Comparison of ENCODE assay signal across 8 mouse cellular contexts in the genomic region with DNA sequence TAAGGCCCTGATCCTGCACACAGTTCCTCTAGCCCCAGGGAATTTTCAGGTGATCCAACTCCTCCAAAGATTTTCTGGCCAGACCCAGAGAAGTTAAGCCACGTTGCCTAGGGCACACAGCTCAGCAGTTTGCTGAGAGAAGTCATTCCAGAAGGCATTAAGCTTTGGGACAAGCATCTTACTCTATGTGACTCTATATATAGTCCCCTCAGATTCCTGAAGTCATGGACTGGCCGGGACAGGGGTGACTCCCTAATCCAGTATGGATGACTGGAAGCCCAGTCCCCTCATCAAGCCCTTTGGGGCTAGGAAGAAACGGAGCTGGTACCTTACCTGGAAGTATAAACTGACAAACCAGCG. TPM values are rescaled to one million over a fixed set of nuclear protein-coding genes. Genes with fewer than 3 reads are reported as not detected.
DNase-seq lines count a peak whose midpoint lies in the region; ATAC-seq lines count a peak whose summit lies in the region.

No protein-coding gene starts in this region.

- no peaks in the 10 kb centered on the region for H3K27me3 ChIP-seq in neural tube, embryonic 11.5 days (ENCODE audit: control insufficient read depth, insufficient read depth, low read length)
- H3K27me3 ChIP-seq in limb, embryonic 12.5 days, result no peaks in the 10 kb centered on the region
- no peaks in the 10 kb centered on the region for H3K27me3 ChIP-seq in stomach, embryonic 14.5 days (ENCODE audit: control insufficient read depth, insufficient read depth, low read length)

- H3K4me2 ChIP-seq in neural tube, embryonic 11.5 days (ENCODE audit: low read depth), result peak overlapping the region; percentile 76
- H3K4me2 ChIP-seq in limb, embryonic 12.5 days, result peak overlapping the region; percentile 78
- peak overlapping the region; percentile 76 for H3K4me2 ChIP-seq in stomach, embryonic 14.5 days (replicated peaks; ENCODE audit: low read depth, low read length)

- peak overlapping the region; percentile 85 for H3K9ac ChIP-seq in neural tube, embryonic 11.5 days (ENCODE audit: low read length)
- peak overlapping the region; percentile 93 for H3K9ac ChIP-seq in limb, embryonic 12.5 days (replicated peaks)
- H3K9ac ChIP-seq in stomach, embryonic 14.5 days (replicated peaks; ENCODE audit: low read depth, low read length), result peak overlapping the region; percentile 89

- H3K36me3 ChIP-seq in neural tube, embryonic 11.5 days (ENCODE audit: control insufficient read depth, insufficient read depth, low read length), result peaks cover 10% of the 10 kb centered on the region
- peaks cover 41% of the 10 kb centered on the region for H3K36me3 ChIP-seq in limb, embryonic 12.5 days
- H3K36me3 ChIP-seq in stomach, embryonic 14.5 days (ENCODE audit: control insufficient read depth, insufficient read depth, low read length), result peaks cover 41% of the 10 kb centered on the region

- H3K4me1 ChIP-seq in neural tube, embryonic 11.5 days (ENCODE audit: control insufficient read depth, insufficient read depth, low read length), result peaks cover 7% of the 10 kb centered on the region
- H3K4me1 ChIP-seq in limb, embryonic 12.5 days (replicated peaks), result peaks cover 15% of the 10 kb centered on the region
- H3K4me1 ChIP-seq in stomach, embryonic 14.5 days (ENCODE audit: control insufficient read depth, insufficient read depth, low read length), result peaks cover 7% of the 10 kb centered on the region

- peak; percentile 34 for DNase-seq in embryo, embryonic 10 days (ENCODE audit: low spot score)
- DNase-seq in embryo, embryonic 10.5 days (ENCODE audit: low spot score), result no peak
- no peak for DNase-seq in neural tube, embryonic 11.5 days (ENCODE audit: low spot score)
- no peak for DNase-seq in neural tube, embryonic 10.5 days (ENCODE audit: extremely low spot score, low spot score)
- DNase-seq in Muller cell, postnatal 12 days (ENCODE audit: inconsistent ontology term), result no peak
- no peak for DNase-seq in ovary, postnatal 14 days (ENCODE audit: low spot score)

- H3K27ac ChIP-seq in neural tube, embryonic 11.5 days (ENCODE audit: low read depth, low read length), result no peak overlapping the region
- H3K27ac ChIP-seq in limb, embryonic 12.5 days, result peak overlapping the region; percentile 85
- peak overlapping the region; percentile 58; the same call in 1 of the 2 replicates for H3K27ac ChIP-seq in stomach, embryonic 14.5 days (ENCODE audit: low read length)

- peak overlapping the region; percentile 56 for H3K4me3 ChIP-seq in neural tube, embryonic 11.5 days (ENCODE audit: low read depth, low read length)
- H3K4me3 ChIP-seq in limb, embryonic 12.5 days (replicated peaks), result peak overlapping the region; percentile 76
- peak overlapping the region; percentile 73 for H3K4me3 ChIP-seq in stomach, embryonic 14.5 days (ENCODE audit: low read depth, low read length)

- peak; percentile 17; the same call in 1 of the 2 replicates for ATAC-seq in neural tube, embryonic 11.5 days (ENCODE audit: insufficient read depth, low FRiP score, low TSS enrichment)
- peak; percentile 21 for ATAC-seq in limb, embryonic 12.5 days (ENCODE audit: insufficient number of reproducible peaks, insufficient read depth, low FRiP score, low TSS enrichment, low read depth)
- 0 out of 2 replicates have a peak, but pooled peaks have one; percentile 19 for ATAC-seq in stomach, embryonic 14.5 days (ENCODE audit: insufficient number of reproducible peaks, insufficient read depth, low FRiP score, low read depth)

- H3K9me3 ChIP-seq in neural tube, embryonic 11.5 days (ENCODE audit: control insufficient read depth, low read length), result no peaks in the 10 kb centered on the region
- H3K9me3 ChIP-seq in limb, embryonic 12.5 days, result no peaks in the 10 kb centered on the region
- no peaks in the 10 kb centered on the region for H3K9me3 ChIP-seq in stomach, embryonic 14.5 days (ENCODE audit: control insufficient read depth, low read depth, low read length)

- 24% methylated on average over 4 of the region's 4 CpGs for WGBS in neural tube, embryonic 11.5 days
- 19% methylated on average over 4 of the region's 4 CpGs for WGBS in limb, embryonic 12.5 days
- WGBS in stomach, embryonic 14.5 days, result 15% methylated on average over 4 of the region's 4 CpGs

RNA-seq across cellular contexts. Expression of gene Lurap1, which starts 0.3 kb away (rescaled TPM):
- 1.4 and 1.5 TPM in 2 replicates for polyA plus RNA-seq in neural tube, embryonic 11.5 days (2014; fragmentation: Nextera tagmentation; extraction: Ambion mirVana)
- polyA plus RNA-seq in limb, embryonic 12.5 days (2016; fragmentation: Nextera tagmentation; extraction: Ambion mirVana), result 2.6 and 2.8 TPM in 2 replicates
- polyA plus RNA-seq in stomach, embryonic 14.5 days (2014; fragmentation: Nextera tagmentation; extraction: Ambion mirVana), result 3.0 and 3.5 TPM in 2 replicates

RNA-seq across cellular contexts. Expression of gene Tspan1, which starts 16.6 kb away (rescaled TPM):
- 0.11 and 0.19 TPM in 2 replicates for polyA plus RNA-seq in neural tube, embryonic 11.5 days (2014; fragmentation: Nextera tagmentation; extraction: Ambion mirVana)
- 0.10 and 0.16 TPM in 2 replicates for polyA plus RNA-seq in limb, embryonic 12.5 days (2016; fragmentation: Nextera tagmentation; extraction: Ambion mirVana)
- polyA plus RNA-seq in stomach, embryonic 14.5 days (2014; fragmentation: Nextera tagmentation; extraction: Ambion mirVana), result 50.2 and 51.7 TPM in 2 replicates

RNA-seq across cellular contexts. Expression of gene 1700042G07Rik, which starts 22.3 kb away (rescaled TPM):
- not detected in 2 replicates for polyA plus RNA-seq in neural tube, embryonic 11.5 days (2014; fragmentation: Nextera tagmentation; extraction: Ambion mirVana)
- polyA plus RNA-seq in limb, embryonic 12.5 days (2016; fragmentation: Nextera tagmentation; extraction: Ambion mirVana), result not detected in 2 replicates
- polyA plus RNA-seq in stomach, embryonic 14.5 days (2014; fragmentation: Nextera tagmentation; extraction: Ambion mirVana), result not detected in 2 replicates

RNA-seq across cellular contexts. Expression of gene Gm49337, which starts 22.3 kb away (rescaled TPM):
- polyA plus RNA-seq in neural tube, embryonic 11.5 days (2014; fragmentation: Nextera tagmentation; extraction: Ambion mirVana), result not detected in 2 replicates
- not detected in 2 replicates for polyA plus RNA-seq in limb, embryonic 12.5 days (2016; fragmentation: Nextera tagmentation; extraction: Ambion mirVana)
- polyA plus RNA-seq in stomach, embryonic 14.5 days (2014; fragmentation: Nextera tagmentation; extraction: Ambion mirVana), result not detected in 2 replicates

RNA-seq across cellular contexts. Expression of gene Pomgnt1, which starts 27.2 kb away (rescaled TPM):
- polyA plus RNA-seq in neural tube, embryonic 11.5 days (2014; fragmentation: Nextera tagmentation; extraction: Ambion mirVana), result 51.1 and 52.1 TPM in 2 replicates
- polyA plus RNA-seq in limb, embryonic 12.5 days (2016; fragmentation: Nextera tagmentation; extraction: Ambion mirVana), result 73.8 and 74.8 TPM in 2 replicates
- polyA plus RNA-seq in stomach, embryonic 14.5 days (2014; fragmentation: Nextera tagmentation; extraction: Ambion mirVana), result 56.5 and 61.7 TPM in 2 replicates

Comparison
In these comparisons a context has a peak if more than half of its experiments do, and no peak if none do; other contexts are left out.
1. RNA of gene Tspan1, which starts 16.6 kb away (polyA plus RNA-seq): 50.2 to 51.7 TPM in stomach, embryonic 14.5 days; 0.10 to 0.16 TPM in limb, embryonic 12.5 days and 0.11 to 0.19 TPM in neural tube, embryonic 11.5 days; every median in the first group is over 10 times any median in the second.
2. Peak in every context shown above with its lines, with median percentiles within 50 percentile points of each other: ATAC-seq, H3K4me2 ChIP-seq, H3K4me3 ChIP-seq and H3K9ac ChIP-seq.